Mouse (Mus musculus) layer of hippocampus, adult 6 months (tissue): ENCODE results near the gene Cd200r4. TPM values are rescaled to one million over a fixed set of nuclear protein-coding genes. Genes with fewer than 3 reads are reported as not detected.

ENCODE experiments used
- long read RNA-seq, 2 experiments: library from polyadenylated mRNA; unstranded; transcript quantifications; one replicate each; pipeline ENCODE4 v2.0.0; 2019 to 2020
- polyA plus RNA-seq: library from polyadenylated mRNA; unstranded; fragments of <200 nt; fragmentation: Nextera tagmentation; gene quantifications from 2 replicates; pipeline ENCODE4 v1.2.3, GENCODE M21; 2021

The Cd200r4 gene
- 0.08 TPM in 1 of 2 replicates, not detected in the other for polyA plus RNA-seq
- long read RNA-seq, experiment 1 = 0 reads
- long read RNA-seq, experiment 2 = 0 reads

GRCm38 (mm10) chr16:44811544-44811943 lies at the start of gene Cd200r4:
Gene Cd200r4 (plus strand): TSS chr16:44811733.

GRCm38 (mm10) chr16:44765555-44766319 lies 45.8 kb upstream of the Cd200r4 start, which contains the start of gene Cd200r1:
Gene Cd200r1 (plus strand): TSS chr16:44765736.

GRCm38 (mm10) chr16:44866797-44867196 lies 55.3 kb downstream of the Cd200r4 start, which contains the start of gene Cd200r2:
Gene Cd200r2 (plus strand): TSS chr16:44867097.

Other genes starting within 250 kb of the Cd200r4 start
- gene Nepro, start 87.4 kb upstream of the Cd200r4 start, polyA plus RNA-seq = 1.4 and 2.4 TPM in 2 replicates
- gene Gtpbp8, start 65.4 kb upstream of the Cd200r4 start, polyA plus RNA-seq = 18.0 and 19.6 TPM in 2 replicates
- gene Cd200r1, start 46.0 kb upstream of the Cd200r4 start, polyA plus RNA-seq = 0.28 and 0.33 TPM in 2 replicates
- gene Cd200r2, start 55.4 kb downstream of the Cd200r4 start, polyA plus RNA-seq = not detected in 2 replicates
- not detected in 2 replicates for gene Cd200r3, start 131.9 kb downstream of the Cd200r4 start, polyA plus RNA-seq